13 mouse cellular contexts compared by ENCODE assay signal in genomic region chr15:81015068-81015744, GRCm38 (mm10).
"Had no signal": no experiment of that assay in that cellular context is flagged by ENCODE, and none has a peak within 500 bp of the region (broad histone marks: within the 10 kb centered on the region; RNA-seq: fewer than 3 reads in every experiment).

No protein-coding gene starts in this region.

- H3K4me3 ChIP-seq: kidney, embryonic 15.5 days; limb, embryonic 10.5 days; liver, embryonic 15.5 days; midbrain, embryonic 15.5 days; neural tube, embryonic 13.5 days had no signal

- DNase-seq: kidney, adult 2 months; kidney, postnatal 14 days; layer of hippocampus, adult 9-11 months; lung, adult 2 months; lung, postnatal 36 days; right cerebral cortex, postnatal 14 days had no signal

- ATAC-seq: intestine, embryonic 16.5 days; lung, postnatal 0 days; midbrain, embryonic 15.5 days had no signal

- H3K4me1 ChIP-seq: kidney, embryonic 15.5 days; limb, embryonic 10.5 days; liver, embryonic 15.5 days; midbrain, embryonic 15.5 days; neural tube, embryonic 13.5 days had no signal

- H3K27ac ChIP-seq: kidney, embryonic 15.5 days; limb, embryonic 10.5 days; liver, embryonic 15.5 days; midbrain, embryonic 15.5 days; neural tube, embryonic 13.5 days had no signal
